Mouse (Mus musculus): ENCODE data around the gene Kdm2b.
A peak's percentile ranks its signal among the peaks of the same experiment; 100 is the strongest.

The Kdm2b gene

GRCm38 (mm10) chr5:122989551-122990330, at the start of gene Kdm2b:
Gene Kdm2b, minus strand, starts transcription at chr5:122989823.
- DNase-seq (ENCODE audit: low read depth, low spot score): peak; percentile 40

GRCm38 (mm10) chr5:123039120-123039752, 49.6 kb upstream of the Kdm2b start:
- DNase-seq (ENCODE audit: low read depth, low spot score): peak; percentile 92

DNA sequence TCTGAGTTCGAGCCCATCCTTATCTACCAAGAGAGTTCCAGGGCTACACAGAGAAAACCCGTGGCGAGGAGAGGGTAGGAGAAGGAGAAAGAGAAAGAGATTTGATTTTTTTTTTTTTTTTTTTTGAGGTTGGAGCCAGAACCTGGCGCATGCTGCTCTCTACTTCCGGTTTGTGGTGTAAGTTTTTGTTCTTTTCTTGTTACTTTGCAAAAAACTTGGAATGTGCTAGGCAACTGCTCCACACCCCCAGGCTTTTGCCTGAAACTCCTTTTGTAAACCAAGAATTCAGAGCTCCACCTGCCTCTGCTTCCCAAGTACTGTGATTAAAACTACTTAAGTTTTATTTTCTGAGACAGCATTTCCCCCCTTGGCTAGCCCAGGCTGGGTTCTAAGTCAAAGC, 48.5 kb upstream of the Kdm2b start:
- DNase-seq (ENCODE audit: low read depth, low spot score): peak; percentile 83

DNA sequence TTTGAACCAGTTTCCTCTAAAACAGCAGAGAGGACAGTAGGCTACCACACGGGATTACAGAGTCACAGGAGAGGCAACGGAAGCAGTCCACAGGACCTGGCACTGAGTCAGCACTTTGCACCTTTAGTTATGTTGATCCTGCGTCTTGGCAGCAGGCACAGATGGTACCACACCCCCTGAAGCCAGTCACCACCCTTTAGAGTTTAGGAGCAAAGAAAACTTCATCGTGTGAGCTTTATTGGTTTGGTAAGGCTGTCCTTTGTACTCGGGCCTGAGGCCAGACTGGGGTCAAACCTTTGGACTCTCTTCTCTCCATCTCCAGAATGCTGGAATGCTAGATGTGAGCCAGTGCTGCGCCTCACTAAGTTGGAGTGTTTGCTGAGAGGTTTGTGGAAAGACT, 45.9 kb upstream of the Kdm2b start:
- peak; percentile 90 for DNase-seq (ENCODE audit: low read depth, low spot score)

- DNase-seq (ENCODE audit: low read depth, low spot score): no peak
Measured at GRCm38 (mm10) chr5:123035089-123035488, 45.5 kb upstream of the Kdm2b start.

GRCm38 (mm10) chr5:123033646-123034160, 44.1 kb upstream of the Kdm2b start:
- no peak for DNase-seq (ENCODE audit: low read depth, low spot score)

- peak; percentile 51 for DNase-seq (ENCODE audit: low read depth, low spot score)
Measured at GRCm38 (mm10) chr5:123031312-123031711, 41.7 kb upstream of the Kdm2b start.

GRCm38 (mm10) chr5:123029729-123030128, 40.1 kb upstream of the Kdm2b start:
- no peak for DNase-seq (ENCODE audit: low read depth, low spot score)

DNA sequence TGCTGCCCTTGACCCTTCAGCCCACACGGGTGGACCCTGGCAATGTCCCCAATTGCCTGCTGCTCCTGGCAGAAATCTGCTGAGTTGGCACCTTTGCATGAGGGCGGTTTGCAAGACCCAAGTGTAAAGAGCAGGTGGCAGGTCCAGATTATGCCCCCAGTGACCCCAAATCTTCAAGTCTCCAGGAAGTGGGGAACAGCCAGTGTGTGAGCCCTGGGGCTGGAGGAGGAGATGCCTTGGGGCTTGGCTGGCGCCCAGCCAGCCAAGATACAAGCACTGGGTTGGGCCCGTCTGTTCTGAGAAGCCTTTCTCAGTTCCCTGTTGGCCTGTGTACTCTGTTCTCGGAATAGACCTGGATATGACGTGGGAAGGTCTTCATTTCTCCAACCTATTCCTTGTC, 37.8 kb upstream of the Kdm2b start:
- no peak for DNase-seq (ENCODE audit: low read depth, low spot score)

DNA sequence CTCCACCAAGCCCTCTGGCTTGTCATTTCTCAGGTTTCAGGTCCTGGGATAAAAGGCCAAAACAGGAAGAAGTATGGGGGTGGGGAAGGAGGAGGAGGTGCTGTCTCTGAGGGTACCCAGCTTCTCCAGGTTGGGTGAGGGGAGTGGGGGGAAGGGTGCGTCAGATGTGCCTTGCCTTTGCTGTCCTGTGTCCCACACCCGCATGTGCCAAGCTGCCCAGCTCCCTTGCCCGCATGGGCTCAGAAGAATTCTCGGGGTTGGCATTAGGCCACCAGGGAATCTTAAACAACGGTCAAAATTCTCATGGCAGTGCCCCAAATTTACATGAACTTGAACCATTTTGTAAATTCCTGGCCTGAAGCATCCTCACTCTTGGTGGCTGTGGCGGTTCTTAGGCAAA, 36.8 kb upstream of the Kdm2b start:
- no peak for DNase-seq (ENCODE audit: low read depth, low spot score)

DNA sequence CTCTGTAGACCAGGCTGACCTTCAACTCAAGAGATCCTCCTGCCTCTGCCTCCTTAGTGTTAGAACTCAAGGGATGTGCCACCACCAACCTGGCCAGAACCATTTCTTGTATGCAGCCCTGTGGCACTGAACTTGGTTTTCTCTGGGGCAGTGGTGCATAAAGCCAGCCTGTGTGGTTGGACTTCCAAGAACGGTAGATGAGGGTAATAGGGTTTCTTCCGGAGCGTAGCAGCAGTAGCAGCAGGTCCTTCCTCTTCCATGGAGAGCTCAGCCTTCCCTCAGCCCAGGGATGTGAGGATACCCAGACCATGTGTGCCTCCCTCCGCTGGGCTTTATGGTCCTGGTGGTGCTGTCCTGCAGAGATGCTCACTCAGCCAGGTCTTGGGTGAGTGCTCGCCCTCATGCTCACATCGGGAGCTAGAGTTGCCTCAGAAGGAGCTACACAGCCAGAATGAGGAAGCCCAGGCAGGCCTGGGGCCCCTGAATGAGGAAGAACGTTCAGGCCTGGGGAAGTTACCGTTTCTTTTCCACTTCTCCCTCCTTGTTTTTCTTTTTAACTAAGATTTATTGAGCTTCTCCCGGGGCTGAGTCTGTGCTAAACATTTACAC, 35.4 kb upstream of the Kdm2b start:
- no peak for DNase-seq (ENCODE audit: low read depth, low spot score)

GRCm38 (mm10) chr5:123024312-123024711, 34.7 kb upstream of the Kdm2b start:
- no peak for DNase-seq (ENCODE audit: low read depth, low spot score)

DNA sequence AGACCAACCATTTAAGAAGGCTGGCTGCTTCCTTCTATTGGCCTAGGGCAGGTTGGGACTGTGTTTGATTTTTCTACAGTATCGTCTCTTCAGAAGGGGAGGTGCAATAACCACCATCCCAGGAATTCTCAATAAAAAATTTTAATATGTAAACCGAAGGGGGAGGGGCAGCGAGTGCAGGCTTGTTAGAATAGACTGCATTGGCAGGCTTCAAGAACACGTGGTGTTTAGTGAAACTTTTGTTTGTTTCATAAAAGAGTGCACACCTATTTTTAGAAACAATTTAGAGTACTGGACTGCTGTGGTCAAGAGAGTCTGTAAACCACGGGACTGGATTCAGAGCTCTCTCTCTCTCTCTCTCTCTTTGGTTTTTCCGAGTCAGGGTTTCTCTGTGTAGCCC, 33.4 kb upstream of the Kdm2b start:
- no peak for DNase-seq (ENCODE audit: low read depth, low spot score)

DNA sequence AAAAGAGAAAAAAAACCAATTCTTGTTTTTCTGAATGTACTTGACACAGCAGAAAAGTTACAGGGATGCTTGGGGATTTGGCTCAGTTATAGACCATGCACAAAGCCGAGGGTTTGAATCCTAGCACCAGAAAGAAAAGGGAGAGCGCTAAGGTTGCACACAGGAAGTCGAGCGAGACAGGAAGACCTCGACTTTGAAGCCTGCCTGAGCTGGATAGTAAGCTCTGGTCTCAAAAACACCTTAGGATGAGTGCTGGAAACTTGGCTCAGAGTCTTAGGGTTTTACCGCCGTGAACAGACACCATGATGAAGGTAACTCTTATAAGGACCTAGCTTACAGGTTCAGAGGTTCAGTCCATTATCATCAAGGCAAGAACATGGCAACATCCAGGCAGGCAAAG, 31.8 kb upstream of the Kdm2b start:
- no peak for DNase-seq (ENCODE audit: low read depth, low spot score)

DNA sequence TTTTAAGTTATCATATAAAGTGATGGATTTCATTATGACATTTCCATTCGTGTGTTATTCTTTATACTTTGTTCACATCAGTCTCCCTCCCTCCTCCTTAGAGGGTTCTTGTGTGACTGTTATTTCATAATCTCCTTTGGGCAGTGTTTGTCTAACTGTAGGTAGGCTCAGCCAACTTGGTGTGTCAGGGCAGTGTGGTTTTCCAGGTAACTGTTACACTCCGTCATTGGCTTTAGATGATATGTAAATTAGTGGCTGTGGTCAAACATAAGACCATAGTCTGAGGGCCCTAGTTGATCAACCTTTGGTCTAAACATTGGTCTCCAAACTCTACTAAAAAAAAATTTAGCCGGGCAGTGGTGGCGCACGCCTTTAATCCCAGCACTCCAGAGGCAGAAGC, 30.8 kb upstream of the Kdm2b start:
- no peak for DNase-seq (ENCODE audit: low read depth, low spot score)

DNA sequence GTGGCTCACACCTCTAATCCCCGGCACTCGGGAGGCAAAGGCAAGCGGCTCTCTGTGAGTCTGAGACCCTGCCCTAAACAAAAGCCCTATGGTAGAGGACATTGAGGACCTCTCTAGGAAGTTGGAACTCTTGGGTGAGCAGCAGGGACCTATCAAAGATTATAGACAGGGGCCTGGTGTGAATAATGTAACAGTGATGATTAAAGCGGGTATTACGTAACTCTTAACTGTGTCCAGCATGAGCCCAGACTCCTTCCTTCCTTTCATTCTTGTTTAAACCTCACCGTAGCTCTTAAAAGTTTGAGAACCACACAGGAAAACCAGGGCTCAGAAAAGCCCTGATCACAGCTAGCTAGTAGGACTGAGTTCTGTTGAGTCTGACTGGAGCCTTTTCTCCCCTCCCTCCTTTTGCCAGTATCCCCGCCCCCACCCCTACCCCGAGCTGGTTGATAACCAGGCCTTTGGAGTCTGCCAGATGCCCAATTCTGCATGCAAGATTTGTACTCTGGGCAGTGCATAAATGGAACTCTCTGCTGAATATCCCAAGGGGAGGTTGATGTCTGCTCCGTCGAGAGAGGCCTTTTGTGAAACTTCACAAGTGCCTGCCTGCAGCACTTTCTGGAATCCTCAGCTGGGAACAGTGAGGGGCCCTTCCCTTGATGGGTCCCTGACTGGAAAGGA, 29.9 kb upstream of the Kdm2b start:
- DNase-seq (ENCODE audit: low read depth, low spot score): no peak

DNA sequence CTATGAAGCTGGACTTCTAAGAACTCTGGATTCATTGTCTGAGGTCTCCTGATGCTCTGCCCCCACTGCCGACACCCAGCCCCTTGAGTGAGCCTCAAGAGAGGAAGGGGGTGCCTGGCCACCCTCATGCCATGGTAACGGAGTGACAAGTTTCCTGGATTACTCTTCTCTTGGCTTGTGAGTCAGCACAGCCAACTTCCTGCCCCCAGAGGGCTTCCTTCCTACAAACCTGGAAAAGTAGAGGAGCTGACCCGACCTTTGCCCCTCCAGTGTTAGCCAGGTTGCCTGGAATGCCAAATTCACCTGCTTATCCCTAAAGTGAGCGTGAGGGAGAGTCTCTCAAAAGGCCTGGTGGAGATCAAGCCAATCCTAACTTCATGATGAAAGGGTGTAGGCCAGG, 27.9 kb upstream of the Kdm2b start:
- no peak for DNase-seq (ENCODE audit: low read depth, low spot score)

GRCm38 (mm10) chr5:123015915-123016314, 26.3 kb upstream of the Kdm2b start:
- peak; percentile 64 for DNase-seq (ENCODE audit: low read depth, low spot score)

DNA sequence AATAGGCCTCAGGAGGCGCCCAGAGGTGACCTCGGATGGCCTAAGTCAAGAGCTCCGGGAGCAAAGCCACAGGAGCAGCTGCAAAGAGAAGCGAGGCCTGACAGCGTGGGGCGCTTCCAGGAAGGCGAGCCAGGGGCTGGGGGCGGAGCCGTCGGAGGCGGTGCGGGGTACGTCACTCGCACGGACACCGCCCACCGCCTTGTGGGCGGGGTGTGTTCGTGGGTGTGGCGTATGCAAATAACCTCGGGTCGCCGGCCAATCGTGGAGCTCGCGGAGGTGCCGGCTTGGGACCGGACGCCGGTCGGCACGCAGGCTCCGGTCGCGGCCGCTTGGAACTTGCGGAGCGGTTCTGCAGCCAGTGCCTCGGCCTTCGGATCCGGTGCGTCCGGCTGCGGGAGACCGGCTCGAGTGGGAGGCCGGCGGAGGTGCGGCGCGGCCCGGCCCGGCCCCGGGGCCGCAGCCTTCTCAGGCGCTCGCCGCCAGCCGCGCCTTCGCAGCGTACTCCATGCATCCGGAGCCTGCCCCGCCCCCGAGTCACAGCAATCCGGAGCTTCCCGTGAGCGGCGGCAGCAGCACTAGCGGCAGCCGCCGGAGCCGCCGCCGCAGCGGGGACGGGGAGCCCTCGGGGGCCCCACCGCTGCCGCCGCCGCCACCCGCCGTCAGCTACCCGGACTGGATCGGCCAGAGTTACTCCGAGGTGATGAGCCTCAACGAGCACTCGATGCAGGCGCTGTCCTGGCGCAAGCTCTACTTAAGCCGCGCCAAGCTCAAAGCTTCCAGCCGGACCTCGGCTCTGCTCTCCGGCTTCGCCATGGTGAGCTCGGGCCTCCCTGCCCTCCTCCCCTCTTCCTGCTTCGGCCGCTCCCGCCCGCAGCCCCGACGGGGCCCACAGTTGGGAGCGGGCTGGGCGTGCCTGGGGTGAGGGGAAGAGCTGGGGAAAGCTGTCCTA, 25.4 kb upstream of the Kdm2b start, which contains the start of gene Orai1:
Gene Orai1, plus strand, starts transcription at position 322 of the 949 bp plus-strand sequence.
- DNase-seq (ENCODE audit: low read depth, low spot score): peak; percentile 95

- peak; percentile 92 for DNase-seq (ENCODE audit: low read depth, low spot score)
Measured at GRCm38 (mm10) chr5:123013599-123014315, 24.1 kb upstream of the Kdm2b start.

All from R1 (cell line).